Mouse (Mus musculus) adrenal gland, adult 18-20 months (tissue): ENCODE measurements at regions not wholly inside any gene's neighbourhood (a gene's known extent, or its start where the extent isn't known, plus 50 kb on each side); places are given as distances from the start of the nearest gene placed in this dataset.
A peak's percentile ranks its signal among the peaks of the same experiment; 100 is the strongest.

Source experiments
- DNase-seq, 2 experiments: peaks; one replicate each; pipeline ENCODE4 v3.0.0; 2021 to 2022; ENCODE audit warnings: low spot score in 2 of 2

- DNase-seq, result no peak
Measured at GRCm38 (mm10) chr4:31608811-31609210, 355.1 kb upstream of the Map3k7 start.

- DNase-seq, result no peak
Measured at GRCm38 (mm10) chr4:31609559-31609958, 354.3 kb upstream of the Map3k7 start.

- DNase-seq, result no peak
Measured at GRCm38 (mm10) chr4:31612147-31612824, 351.6 kb upstream of the Map3k7 start.

- DNase-seq, result no peak
Measured at GRCm38 (mm10) chr4:31612825-31613514, 350.9 kb upstream of the Map3k7 start.

- DNase-seq, result no peak
Measured at GRCm38 (mm10) chr4:31617572-31617971, 346.3 kb upstream of the Map3k7 start.

GRCm38 (mm10) chr4:31618026-31618425 is 345.9 kb upstream of the Map3k7 start:
- no peak for DNase-seq

- no peak for DNase-seq
Measured at GRCm38 (mm10) chr4:31621205-31621604, 342.7 kb upstream of the Map3k7 start.

- DNase-seq, result no peak
Measured at GRCm38 (mm10) chr4:31627053-31627452, 336.8 kb upstream of the Map3k7 start.

- no peak for DNase-seq
Measured at GRCm38 (mm10) chr4:31627777-31628176, 336.1 kb upstream of the Map3k7 start.

GRCm38 (mm10) chr4:31638564-31638963 is 325.3 kb upstream of the Map3k7 start:
- no peak for DNase-seq

- no peak for DNase-seq
Measured at GRCm38 (mm10) chr4:31642161-31642560, 321.7 kb upstream of the Map3k7 start.

GRCm38 (mm10) chr4:31642593-31643290 is 321.2 kb upstream of the Map3k7 start:
- peak; percentile 5 to 20 for DNase-seq

- no peak for DNase-seq
Measured at GRCm38 (mm10) chr4:31648631-31649368, 315.1 kb upstream of the Map3k7 start.

GRCm38 (mm10) chr4:31655364-31656106 is 308.4 kb upstream of the Map3k7 start:
- no peak for DNase-seq

- DNase-seq, result no peak
Measured at GRCm38 (mm10) chr4:31656111-31656510, 307.8 kb upstream of the Map3k7 start.

- DNase-seq, result no peak
Measured at GRCm38 (mm10) chr4:31658820-31659219, 305.1 kb upstream of the Map3k7 start.

GRCm38 (mm10) chr4:31660896-31661295 is 303.0 kb upstream of the Map3k7 start:
- DNase-seq, result no peak

- no peak for DNase-seq
Measured at GRCm38 (mm10) chr4:31671530-31672170, 292.2 kb upstream of the Map3k7 start.

- DNase-seq, result no peak
Measured at GRCm38 (mm10) chr4:31672171-31672841, 291.6 kb upstream of the Map3k7 start.

- DNase-seq, result no peak
Measured at GRCm38 (mm10) chr4:31672842-31673171, 291.1 kb upstream of the Map3k7 start.
